Mouse (Mus musculus) MEL (cell line): ENCODE measurements at regions not wholly inside any gene's neighbourhood (a gene's known extent, or its start where the extent isn't known, plus 50 kb on each side); places are given as distances from the start of the nearest gene placed in this dataset.

Experiments used
- BHLHE40 ChIP-seq: IDR thresholded peaks from 2 replicates; pipeline ENCODE4 v1.6.1; 2012; ENCODE audit warnings: low read depth, mild to moderate bottlenecking, inconsistent platforms, low read length, improper control_type of control experiment, borderline replicate concordance
- CHD2 ChIP-seq: IDR thresholded peaks from 2 replicates; pipeline ENCODE4 v1.6.1; 2011; ENCODE audit warnings: low read length, improper control_type of control experiment
- CTCF ChIP-seq, 3 experiments: IDR thresholded peaks in 2 of 3; conservative IDR thresholded peaks in 1 of 3; 2 replicates each; pipeline ENCODE4 v1.5.1; 2011 to 2012; ENCODE audit warnings: low read length in 3 of 3, low read depth in 2 of 3, mild to moderate bottlenecking in 2 of 3, improper control_type of control experiment in 1 of 3, inconsistent platforms in 1 of 3, mixed read lengths in 1 of 3, moderate library complexity in 1 of 3; ENCODE audit not compliant: control insufficient read depth in 1 of 3, insufficient read depth in 1 of 3, poor library complexity in 1 of 3, severe bottlenecking in 1 of 3
- EP300 ChIP-seq, 2 experiments: IDR thresholded peaks; 2 replicates each; pipeline ENCODE4 v1.6.1; 2011; ENCODE audit warnings: improper control_type of control experiment in 2 of 2, low read length in 2 of 2, low read depth in 1 of 2, mild to moderate bottlenecking in 1 of 2
- KAT2A ChIP-seq: conservative IDR thresholded peaks from 2 replicates; pipeline ENCODE4 v1.6.1; 2012; ENCODE audit warnings: low read depth, low read length, improper control_type of control experiment, inconsistent platforms
- MXI1 ChIP-seq: IDR thresholded peaks from 2 replicates; pipeline ENCODE4 v1.6.1; 2011; ENCODE audit warnings: mild to moderate bottlenecking, low read depth, low read length, improper control_type of control experiment
- MYC ChIP-seq: IDR thresholded peaks from 2 replicates; pipeline ENCODE4 v1.6.1; 2011; ENCODE audit warnings: low read depth, mild to moderate bottlenecking, low read length, improper control_type of control experiment, moderate library complexity
- POLR2A ChIP-seq, 2 experiments: IDR thresholded peaks; 2 replicates each; pipeline ENCODE4 v1.6.1; 2011 to 2012; ENCODE audit warnings: low read length in 2 of 2, mild to moderate bottlenecking in 2 of 2, control low read depth in 1 of 2, improper control_type of control experiment in 1 of 2, low read depth in 1 of 2, moderate library complexity in 1 of 2; ENCODE audit not compliant: control insufficient read depth in 1 of 2, insufficient read depth in 1 of 2, poor library complexity in 1 of 2
- SMC3 ChIP-seq: IDR thresholded peaks from 2 replicates; pipeline ENCODE4 v1.6.1; 2011; ENCODE audit warnings: low read depth, low read length, improper control_type of control experiment
- TCF12 ChIP-seq: IDR thresholded peaks from 2 replicates; pipeline ENCODE4 v1.6.1; 2014; ENCODE audit warnings: low read depth, mild to moderate bottlenecking, inconsistent platforms, low read length, improper control_type of control experiment, moderate library complexity
- USF1 ChIP-seq: IDR thresholded peaks from 2 replicates; pipeline ENCODE4 v1.6.1; 2014; ENCODE audit warnings: low read depth, mild to moderate bottlenecking, inconsistent platforms, low read length, improper control_type of control experiment, moderate library complexity
- ZKSCAN1 ChIP-seq: IDR thresholded peaks from 2 replicates; pipeline ENCODE4 v1.6.1; 2012; ENCODE audit warnings: low read depth, mild to moderate bottlenecking, inconsistent platforms, low read length, improper control_type of control experiment, moderate library complexity
- ZNF384 ChIP-seq: IDR thresholded peaks from 2 replicates; pipeline ENCODE4 v1.6.1; 2012; ENCODE audit warnings: low read depth, mild to moderate bottlenecking, inconsistent platforms, low read length, improper control_type of control experiment

GRCm38 (mm10) chr9:26681516-26681915 is 52.0 kb upstream of the B3gat1 start:
- TF ChIP-seq MYC (no peak), SMC3 (no peak), MXI1 (no peak), POLR2A (IDR thresholded peaks at IDR 0.05; ENCODE audit: control insufficient read depth in 1 of 2, insufficient read depth in 1 of 2, low read depth in 1 of 2, low read length in 2 of 2, poor library complexity in 1 of 2) (no peak), KAT2A (no peak), USF1 (no peak), CHD2 (no peak), CTCF (IDR thresholded peaks at IDR 0.05 in 2 of 3, conservative IDR thresholded peaks at IDR 0.05 in 1 of 3; ENCODE audit: control insufficient read depth in 1 of 3, insufficient read depth in 1 of 3, low read depth in 2 of 3, low read length in 3 of 3, poor library complexity in 1 of 3, severe bottlenecking in 1 of 3) (no peak), BHLHE40 (no peak), TCF12 (no peak), EP300 (IDR thresholded peaks at IDR 0.05; ENCODE audit: low read depth in 1 of 2, low read length in 2 of 2) (no peak), ZKSCAN1 (no peak), ZNF384 (no peak)
